Mouse (Mus musculus) neural tube, embryonic 15.5 days (tissue): Measurements from ENCODE around the gene Ralbp1. TPM values are rescaled to one million over a fixed set of nuclear protein-coding genes. Genes with fewer than 3 reads are reported as not detected.

ENCODE experiments used
- ATAC-seq: fragments of 200-750 bp; cut with Nextera tagmentation; 2 replicates; pipeline ENCODE4 v1.8.0; 2017; ENCODE audit warnings: mild to moderate bottlenecking, moderate TSS enrichment, moderate library complexity; ENCODE audit not compliant: low FRiP score
- H3K27ac ChIP-seq: fragments of 300-500 bp; sonication (generic); replicated peaks from 2 replicates; pipeline ENCODE4 v1.5.1; 2015; ENCODE audit warnings: mild to moderate bottlenecking, inconsistent platforms
- H3K27me3 ChIP-seq: fragments of 300-500 bp; sonication (generic); replicated peaks from 2 replicates; pipeline ENCODE4 v1.6.1; 2015; ENCODE audit warnings: inconsistent platforms
- H3K36me3 ChIP-seq: fragments of 300-500 bp; sonication (generic); 2 replicates; pipeline ENCODE4 v1.6.1; 2015; ENCODE audit warnings: inconsistent platforms
- H3K4me1 ChIP-seq: fragments of 300-500 bp; sonication (generic); 2 replicates; pipeline ENCODE4 v1.6.1; 2015; ENCODE audit warnings: inconsistent platforms
- H3K4me2 ChIP-seq: fragments of 300-500 bp; sonication (generic); 2 replicates; pipeline ENCODE4 v1.6.1; 2015; ENCODE audit warnings: inconsistent platforms, mild to moderate bottlenecking, moderate library complexity
- H3K4me3 ChIP-seq: fragments of 300-500 bp; sonication (generic); replicated peaks from 2 replicates; pipeline ENCODE4 v1.5.1; 2015; ENCODE audit warnings: mild to moderate bottlenecking, inconsistent platforms
- H3K9ac ChIP-seq: fragments of 300-500 bp; sonication (generic); replicated peaks from 2 replicates; pipeline ENCODE4 v1.6.1; 2015; ENCODE audit warnings: mild to moderate bottlenecking, inconsistent platforms
- H3K9me3 ChIP-seq: fragments of 300-500 bp; sonication (generic); replicated peaks from 2 replicates; pipeline ENCODE4 v1.6.1; 2016; ENCODE audit warnings: inconsistent platforms
- WGBS: fragments of 180-500 bp; shearing (Covaris S2); methylation state at CpG from one replicate; pipeline ENCODE4 v1.1.7; 2015; ENCODE audit warnings: mixed read lengths; 5-methylcytosine and 5-hydroxymethylcytosine counted together
- polyA plus RNA-seq: library from polyadenylated mRNA; unstranded; fragments of >200 nt; fragmentation: Nextera tagmentation; extraction: Ambion mirVana; gene quantifications from 2 replicates; pipeline ENCODE4 v1.2.1, GENCODE M21; 2015

Gene Ralbp1
- polyA plus RNA-seq, 1 experiment from 2014 or later: 58.7 TPM

DNA sequence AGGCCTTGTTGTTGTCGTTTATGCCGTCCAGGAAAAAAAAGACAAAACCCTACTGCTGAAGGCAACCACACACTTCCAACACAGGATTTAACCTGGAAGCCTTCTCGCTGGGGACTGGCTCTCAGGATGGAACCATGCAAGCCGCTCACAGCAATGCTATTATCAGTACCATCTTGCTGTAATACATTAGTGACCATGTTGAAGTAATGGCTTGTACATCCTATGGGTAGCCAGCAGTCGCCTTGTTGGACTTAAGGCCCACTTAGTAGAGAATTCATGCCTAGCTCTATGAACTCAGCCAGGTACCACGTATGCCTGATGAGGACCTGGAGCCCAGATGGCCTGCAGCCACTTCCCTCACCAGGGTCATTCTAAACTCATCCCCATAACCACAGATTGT lies 40.2 kb downstream of the Ralbp1 start:
- no peak for ATAC-seq
- no peak overlapping the region for H3K4me3 ChIP-seq
- no peaks in the 10 kb centered on the region for H3K27me3 ChIP-seq
- no peak overlapping the region for H3K4me2 ChIP-seq
- H3K9me3 ChIP-seq: no peaks in the 10 kb centered on the region
- no peak overlapping the region for H3K27ac ChIP-seq
- WGBS: 94% methylated on average over 6 of the region's 6 CpGs
- H3K4me1 ChIP-seq: peaks cover 13% of the 10 kb centered on the region
- peaks cover 42% of the 10 kb centered on the region for H3K36me3 ChIP-seq
- H3K9ac ChIP-seq: no peak overlapping the region

DNA sequence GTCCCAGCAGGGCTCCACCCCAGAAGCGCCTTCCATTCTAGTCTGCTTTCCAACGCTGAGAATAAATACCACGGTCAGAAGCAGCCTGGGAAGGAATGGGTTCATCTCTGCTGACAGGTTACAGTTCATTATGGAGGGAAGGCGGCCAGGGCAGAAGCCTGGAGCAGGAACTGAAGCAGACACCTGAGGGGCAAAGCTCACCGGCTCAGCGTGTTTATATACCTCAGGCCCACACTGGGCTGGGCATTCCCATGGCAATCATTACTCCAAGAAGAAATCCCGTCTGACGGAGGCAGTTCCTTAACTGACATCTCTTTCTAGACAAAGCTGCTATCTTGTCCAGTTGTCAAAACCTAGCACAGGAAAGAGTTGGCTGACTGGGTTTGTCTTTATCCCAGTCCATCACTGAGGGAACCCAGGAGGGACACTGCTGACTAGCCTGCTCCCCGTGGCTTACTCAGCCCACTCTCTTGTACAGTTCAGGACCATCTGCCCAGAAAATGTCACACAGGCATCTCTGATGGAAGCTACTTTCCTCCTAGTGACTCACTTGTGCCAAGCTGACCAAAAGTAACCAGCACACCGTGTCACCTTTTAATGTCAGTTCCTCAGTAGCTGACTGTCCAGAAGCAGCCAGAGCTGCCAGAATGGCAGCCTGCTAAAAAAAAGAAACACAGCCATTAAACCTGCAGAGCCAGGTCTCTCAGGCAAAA lies 42.8 kb downstream of the Ralbp1 start:
- peaks cover 53% of the 10 kb centered on the region for H3K36me3 ChIP-seq
- 84% methylated on average over 10 of the region's 10 CpGs for WGBS
- ATAC-seq: no peak

DNA sequence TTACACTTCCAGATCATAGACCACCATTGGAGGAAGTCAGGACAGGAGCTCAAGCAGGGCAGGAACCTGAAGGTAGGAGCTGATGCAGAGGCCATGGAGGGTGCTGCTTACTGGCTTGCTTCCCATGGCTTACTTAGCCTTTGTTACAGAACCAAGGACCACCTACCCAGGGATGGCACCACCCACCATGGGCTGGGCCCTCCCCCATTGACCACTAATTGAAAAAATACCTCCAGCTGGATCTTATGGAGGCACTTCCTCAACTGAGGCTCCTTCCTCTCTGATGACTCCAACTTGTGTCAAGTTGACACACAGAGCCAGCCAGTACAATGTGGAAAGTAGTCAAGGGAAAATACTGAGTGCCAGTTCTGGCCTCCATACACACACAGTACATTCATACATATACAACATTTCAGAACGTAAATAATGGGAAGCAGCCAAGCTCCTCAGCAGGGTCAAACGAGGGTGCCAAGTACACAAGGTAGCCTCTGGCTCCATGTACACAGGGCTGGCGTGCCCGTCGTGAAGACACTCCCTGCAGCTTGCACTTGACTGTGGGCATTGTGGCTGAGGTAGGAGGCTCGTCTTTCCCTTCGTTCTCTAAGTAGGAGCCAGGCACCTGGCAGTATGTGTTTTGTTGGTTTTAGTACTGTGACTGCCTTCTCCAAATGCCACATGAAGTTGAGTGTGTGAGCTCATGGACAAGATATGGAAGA lies 45.9 kb downstream of the Ralbp1 start:
- no peak overlapping the region for H3K9ac ChIP-seq
- peaks cover 81% of the 10 kb centered on the region for H3K36me3 ChIP-seq
- H3K4me3 ChIP-seq: no peak overlapping the region
- H3K9me3 ChIP-seq: no peaks in the 10 kb centered on the region
- H3K4me1 ChIP-seq: peaks cover 9% of the 10 kb centered on the region
- H3K4me2 ChIP-seq: no peak overlapping the region
- H3K27me3 ChIP-seq: no peaks in the 10 kb centered on the region
- WGBS: 81% methylated on average over 7 of the region's 7 CpGs
- no peak overlapping the region for H3K27ac ChIP-seq
- ATAC-seq: no peak

More for the DNA sequence above, 42.8 kb downstream of the Ralbp1 start:
- Histone ChIP-seq H3K9me3 (no peaks in the 10 kb centered on the region), H3K9ac (no peak overlapping the region), H3K4me1 (peaks cover 9% of the 10 kb centered on the region), H3K4me3 (no peak overlapping the region), H3K4me2 (no peak overlapping the region), H3K27ac (peak overlapping the region; percentile 45), H3K27me3 (no peaks in the 10 kb centered on the region)

DNA sequence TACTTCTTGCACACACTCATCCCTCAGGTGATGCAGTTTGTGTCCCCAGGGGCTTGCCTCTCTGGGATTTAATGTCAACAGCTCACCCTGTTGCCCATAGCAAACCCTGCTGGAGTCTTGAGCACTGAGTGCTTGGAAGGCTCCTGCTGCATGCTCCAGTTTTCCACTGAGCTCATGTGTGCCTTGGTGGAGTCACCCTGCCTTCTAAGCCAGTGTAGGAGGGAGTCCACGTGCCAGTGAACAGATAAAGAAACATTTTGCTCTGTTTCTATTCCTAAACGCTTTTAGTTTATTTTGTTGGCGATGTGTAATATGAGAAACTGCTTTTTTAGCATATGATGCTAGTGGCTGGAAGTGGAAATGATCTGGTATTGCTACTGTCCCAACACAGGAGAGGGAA lies 48.9 kb downstream of the Ralbp1 start:
- H3K27ac ChIP-seq: no peak overlapping the region
- no peaks in the 10 kb centered on the region for H3K27me3 ChIP-seq
- ATAC-seq: no peak
- H3K4me2 ChIP-seq: no peak overlapping the region
- 94% methylated on average over 3 of the region's 3 CpGs for WGBS
- H3K36me3 ChIP-seq: peaks cover 87% of the 10 kb centered on the region
- H3K4me1 ChIP-seq: no peaks in the 10 kb centered on the region
- H3K4me3 ChIP-seq: no peak overlapping the region
- H3K9me3 ChIP-seq: no peaks in the 10 kb centered on the region
- no peak overlapping the region for H3K9ac ChIP-seq

DNA sequence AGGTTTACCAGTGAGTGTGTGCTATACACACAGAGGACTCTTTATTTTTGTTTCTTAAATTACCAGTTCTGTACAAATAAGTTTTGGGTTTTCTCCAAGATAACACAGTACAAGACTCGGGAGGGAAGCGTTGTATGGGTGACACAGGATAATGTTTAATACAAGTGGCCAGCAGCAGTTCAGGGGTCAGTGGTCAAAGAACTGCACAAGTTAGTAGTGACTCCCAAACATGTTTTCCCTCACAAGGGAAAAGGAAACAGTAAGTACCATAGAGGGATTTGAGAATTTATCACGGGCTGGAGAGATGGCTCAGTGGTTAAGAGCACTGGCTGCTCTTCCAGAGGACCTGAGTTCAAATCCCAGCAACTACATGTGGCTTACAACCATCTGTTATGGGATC lies 51.7 kb downstream of the Ralbp1 start:
- WGBS: 91% methylated on average over 3 of the region's 3 CpGs
- Histone ChIP-seq H3K4me3 (no peak overlapping the region), H3K9me3 (no peaks in the 10 kb centered on the region)

DNA sequence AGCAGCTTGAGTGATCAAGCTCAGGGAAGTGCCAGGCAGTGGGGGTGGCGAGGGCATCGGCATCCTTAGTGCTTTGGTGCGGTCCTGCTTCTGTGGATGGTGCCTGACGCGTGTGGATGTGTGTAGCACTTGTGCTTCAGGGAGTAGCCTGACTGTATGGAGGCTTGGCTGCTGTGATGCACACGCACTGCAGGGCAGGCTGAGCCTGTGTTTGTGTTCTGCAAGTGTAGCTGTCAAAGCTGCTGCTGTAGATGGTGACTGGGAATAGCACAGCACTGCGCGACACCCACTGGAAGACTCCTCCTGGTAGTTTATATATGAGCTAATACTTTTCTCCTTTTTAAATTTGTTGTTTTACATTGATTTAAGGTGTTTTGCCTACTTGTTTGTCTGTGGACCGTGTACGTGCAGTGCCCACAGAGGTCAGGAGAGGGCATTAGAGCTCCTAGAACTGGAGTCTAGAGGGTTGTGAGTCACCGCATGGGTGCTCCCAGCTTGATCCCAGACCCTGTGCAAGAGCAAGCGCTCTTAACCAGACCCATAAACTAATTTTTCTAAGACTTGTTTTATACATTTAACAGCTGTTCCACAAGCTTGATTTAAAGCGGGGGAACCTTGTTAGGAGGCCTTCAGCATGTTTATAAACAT lies 55.3 kb downstream of the Ralbp1 start:
- WGBS: 94% methylated on average over 13 of the region's 13 CpGs
- peaks cover 64% of the 10 kb centered on the region for H3K36me3 ChIP-seq
- H3K27me3 ChIP-seq: no peaks in the 10 kb centered on the region
- peaks cover 10% of the 10 kb centered on the region for H3K4me1 ChIP-seq
- H3K4me3 ChIP-seq: no peak overlapping the region
- no peak overlapping the region for H3K4me2 ChIP-seq
- no peak overlapping the region for H3K27ac ChIP-seq
- ATAC-seq: no peak
- no peak overlapping the region for H3K9ac ChIP-seq
- no peaks in the 10 kb centered on the region for H3K9me3 ChIP-seq

More for the DNA sequence above, 51.7 kb downstream of the Ralbp1 start:
- Histone ChIP-seq H3K36me3 (peaks cover 85% of the 10 kb centered on the region), H3K4me2 (no peak overlapping the region), H3K4me1 (no peaks in the 10 kb centered on the region), H3K27ac (no peak overlapping the region), H3K27me3 (no peaks in the 10 kb centered on the region), H3K9ac (no peak overlapping the region)
- ATAC-seq: no peak

DNA sequence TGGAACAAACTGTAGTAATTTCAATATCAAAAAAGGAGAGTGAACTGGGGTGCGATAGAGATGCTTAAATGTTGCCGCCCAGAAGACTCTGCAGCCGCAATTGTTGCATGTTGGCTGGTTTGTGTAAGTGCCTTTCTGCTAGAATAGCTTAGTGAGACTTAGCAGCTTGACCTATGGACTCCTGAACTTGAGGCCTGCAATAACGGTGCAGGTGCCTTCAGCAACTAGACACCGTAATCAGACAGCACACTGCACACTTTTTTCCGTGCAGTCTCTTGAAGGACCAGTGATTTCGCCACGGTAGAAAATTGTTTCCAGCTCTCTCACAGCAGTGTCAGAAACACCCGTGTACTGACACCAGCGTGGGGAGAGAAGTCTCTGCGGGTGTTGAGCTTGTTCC lies 56.6 kb downstream of the Ralbp1 start:
- ATAC-seq: no peak
- no peaks in the 10 kb centered on the region for H3K27me3 ChIP-seq
- H3K4me1 ChIP-seq: peaks cover 10% of the 10 kb centered on the region
- H3K27ac ChIP-seq: no peak overlapping the region
- no peak overlapping the region for H3K4me2 ChIP-seq
- no peak overlapping the region for H3K4me3 ChIP-seq
- H3K9ac ChIP-seq: no peak overlapping the region
- H3K36me3 ChIP-seq: peaks cover 62% of the 10 kb centered on the region
- H3K9me3 ChIP-seq: no peaks in the 10 kb centered on the region
- WGBS: 91% methylated on average over 11 of the region's 11 CpGs

DNA sequence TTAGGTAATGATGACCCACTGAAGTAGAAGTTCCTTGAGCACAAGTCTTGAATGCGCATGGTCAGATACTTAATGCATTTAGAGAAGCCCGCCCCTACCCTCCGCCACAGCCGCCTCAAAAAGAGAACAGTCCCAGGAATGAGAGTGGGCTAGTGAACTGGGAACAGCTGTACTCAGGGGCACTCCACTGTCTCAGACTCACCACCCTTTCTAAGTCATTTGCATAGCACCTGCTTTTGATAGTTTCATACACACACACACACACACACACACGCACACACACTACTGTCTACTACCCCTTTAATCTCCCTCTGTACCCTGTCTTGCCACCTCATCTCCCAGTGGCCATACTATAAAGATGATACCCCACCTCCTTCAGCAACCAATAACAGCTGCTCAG lies 57.7 kb downstream of the Ralbp1 start:
- WGBS: 87% methylated on average over 5 of the region's 5 CpGs
- no peaks in the 10 kb centered on the region for H3K9me3 ChIP-seq
- H3K27ac ChIP-seq: no peak overlapping the region
- H3K4me2 ChIP-seq: no peak overlapping the region
- no peak overlapping the region for H3K9ac ChIP-seq
- no peaks in the 10 kb centered on the region for H3K27me3 ChIP-seq
- H3K36me3 ChIP-seq: peaks cover 54% of the 10 kb centered on the region
- ATAC-seq: peak; percentile 30; the same call in 1 of the 2 replicates
- no peak overlapping the region for H3K4me3 ChIP-seq
- peaks cover 10% of the 10 kb centered on the region for H3K4me1 ChIP-seq

DNA sequence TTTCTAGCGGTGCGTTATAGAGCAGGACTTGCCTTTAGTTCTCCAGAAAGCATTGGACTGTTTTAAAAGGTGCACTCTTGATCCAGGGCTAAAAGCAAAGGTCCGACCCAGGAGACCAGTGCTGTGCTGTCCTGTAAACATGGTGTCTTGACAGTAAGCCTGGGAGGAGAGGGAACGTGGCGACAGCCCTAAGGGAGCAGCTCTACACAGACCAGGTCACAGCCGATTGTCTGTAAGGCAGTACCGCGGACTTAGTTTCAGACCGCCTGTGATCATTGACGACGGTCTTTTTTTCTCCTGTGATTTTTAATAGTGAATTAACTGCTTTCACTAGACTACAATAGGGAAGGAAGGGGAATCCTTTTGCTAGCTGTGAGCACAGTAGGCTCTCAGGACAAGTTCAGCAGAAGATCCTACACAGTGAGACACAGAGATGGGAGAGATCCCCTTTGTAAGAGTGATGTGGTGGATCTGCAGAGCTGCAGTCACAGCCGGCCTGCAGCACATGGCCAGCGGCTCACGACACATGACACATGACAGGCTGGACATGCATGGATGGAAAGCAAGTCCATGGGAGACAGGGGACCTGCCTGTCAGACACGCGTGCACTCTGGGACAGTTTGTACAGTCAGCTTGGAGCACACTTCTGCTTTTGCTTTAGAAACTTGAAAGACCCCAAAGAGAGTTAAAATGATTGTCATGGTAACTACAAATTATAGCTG lies 58.3 kb downstream of the Ralbp1 start:
- Histone ChIP-seq H3K4me2 (no peak overlapping the region), H3K27ac (no peak overlapping the region), H3K9me3 (no peaks in the 10 kb centered on the region), H3K4me3 (no peak overlapping the region), H3K27me3 (no peaks in the 10 kb centered on the region), H3K9ac (no peak overlapping the region), H3K4me1 (peaks cover 10% of the 10 kb centered on the region), H3K36me3 (peaks cover 51% of the 10 kb centered on the region)
- no peak for ATAC-seq
- WGBS: 69% methylated on average over 16 of the region's 16 CpGs

DNA sequence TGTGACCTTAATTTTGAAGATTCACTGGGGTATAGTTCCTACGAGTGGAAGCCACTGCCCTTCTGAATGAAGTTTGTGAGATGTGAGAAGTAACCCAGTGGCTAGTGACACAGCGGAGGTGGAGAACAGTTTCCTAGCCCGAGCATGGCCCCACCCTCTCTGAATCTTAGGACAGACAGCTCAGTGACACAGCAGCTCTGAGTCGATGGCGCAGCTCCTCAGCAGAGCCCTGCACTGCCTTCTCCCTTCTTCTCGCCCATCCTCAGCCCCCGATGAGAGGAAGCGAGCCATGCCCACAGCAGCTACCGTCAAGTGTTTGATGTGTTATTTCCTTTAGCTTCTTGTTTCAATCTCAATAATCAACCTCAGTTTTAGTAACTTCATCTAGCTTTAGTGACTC lies 59.3 kb downstream of the Ralbp1 start:
- Histone ChIP-seq H3K36me3 (peaks cover 51% of the 10 kb centered on the region), H3K9me3 (no peaks in the 10 kb centered on the region)
- 64% methylated on average over 9 of the region's 9 CpGs for whole genome bisulfite sequencing

DNA sequence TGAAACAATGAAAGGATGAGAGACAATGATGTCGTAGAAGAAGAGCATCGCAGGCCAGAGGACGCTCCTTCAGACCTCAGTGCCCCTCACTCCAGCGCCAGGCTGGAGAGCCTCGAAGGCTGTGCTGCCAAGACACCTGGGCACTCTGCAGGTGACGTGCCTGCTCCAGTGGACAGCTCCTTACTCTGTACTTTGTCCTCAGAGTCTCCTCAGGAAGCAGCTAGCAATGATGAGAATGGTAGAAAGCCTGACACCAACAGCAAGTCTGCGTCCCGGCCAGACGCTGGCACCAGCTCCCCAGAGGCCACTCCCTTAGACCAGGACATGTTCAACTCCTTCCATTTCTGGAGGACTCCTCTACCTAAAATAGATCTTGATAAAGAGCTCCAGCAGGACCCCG lies 61.4 kb downstream of the Ralbp1 start:
- H3K9me3 ChIP-seq: no peaks in the 10 kb centered on the region
- WGBS: 94% methylated on average over 10 of the region's 10 CpGs
- H3K36me3 ChIP-seq: peaks cover 39% of the 10 kb centered on the region
- H3K4me1 ChIP-seq: peaks cover 10% of the 10 kb centered on the region
- no peak overlapping the region for H3K27ac ChIP-seq
- no peak overlapping the region for H3K4me2 ChIP-seq
- no peaks in the 10 kb centered on the region for H3K27me3 ChIP-seq
- no peak overlapping the region for H3K4me3 ChIP-seq
- H3K9ac ChIP-seq: no peak overlapping the region
- no peak for ATAC-seq

More for the DNA sequence above, 59.3 kb downstream of the Ralbp1 start:
- Histone ChIP-seq H3K4me1 (peaks cover 10% of the 10 kb centered on the region), H3K4me3 (no peak overlapping the region), H3K9ac (no peak overlapping the region), H3K27me3 (no peaks in the 10 kb centered on the region), H3K27ac (no peak overlapping the region; the same call in 1 of the 2 replicates), H3K4me2 (no peak overlapping the region)
- no peak for ATAC-seq
